In genomic region chr19:10203848-10204615, GRCm38 (mm10) we compare ENCODE assay signal across 8 mouse cellular contexts. TPM values are rescaled to one million over a fixed set of nuclear protein-coding genes. Genes with fewer than 3 reads are reported as not detected.
DNase-seq lines count a peak whose midpoint lies in the region; ATAC-seq and TF ChIP-seq lines count a peak whose summit lies in the region.

Gene Tmem258 (plus strand): TSS chr19:10204014.
Gene Fen1 (minus strand): TSS chr19:10204169.

- intact Hi-C loops in gastrocnemius, adult 2 months (cut with DNase I), result no loop called here
- intact Hi-C loops in left cerebral cortex, adult 2 months (cut with DNase I), result loop anchor here (5.0 kb wide), 1 partner anchor 162 kb away; the partner anchor contains the start of gene Fads3

- H3K9ac ChIP-seq in hindbrain, postnatal 0 days (replicated peaks; ENCODE audit: low read length), result peak within 1 kb of the TSS; percentile 71

- peak within 1 kb of the TSS; percentile 85 for H3K4me3 ChIP-seq in gastrocnemius, adult 2 months
- peak within 1 kb of the TSS; percentile 87 for H3K4me3 ChIP-seq in hindbrain, postnatal 0 days (ENCODE audit: low read length)
- peak within 1 kb of the TSS; percentile 67 for H3K4me3 ChIP-seq in left cerebral cortex, adult 2 months

- peak within 1 kb of the TSS; percentile 97 for H3K27ac ChIP-seq in gastrocnemius, adult 2 months
- H3K27ac ChIP-seq in hindbrain, postnatal 0 days, result peak within 1 kb of the TSS; percentile 88
- peak within 1 kb of the TSS; percentile 99 for H3K27ac ChIP-seq in left cerebral cortex, adult 2 months

- H3K9me3 ChIP-seq in hindbrain, postnatal 0 days (ENCODE audit: low read length), result no peaks in the 10 kb centered on the region

- H3K4me2 ChIP-seq in hindbrain, postnatal 0 days (ENCODE audit: low read depth, low read length), result peak within 1 kb of the TSS; percentile 87

- peaks cover 6% of the 10 kb centered on the region for H3K4me1 ChIP-seq in hindbrain, postnatal 0 days (ENCODE audit: insufficient read depth, low read length)

- peaks cover 13% of the 10 kb centered on the region for H3K36me3 ChIP-seq in hindbrain, postnatal 0 days (ENCODE audit: insufficient read depth, low read length)

- no peaks in the 10 kb centered on the region for H3K27me3 ChIP-seq in hindbrain, postnatal 0 days (ENCODE audit: insufficient read depth, low read length)

- DNase-seq in T-cell, adult 2 months (ENCODE audit: low spot score), result peak; percentile 88
- DNase-seq in cerebellum, postnatal 4 days (ENCODE audit: low spot score in 2 of 2), result peak; percentile 80 to 92
- DNase-seq in gastrocnemius, adult 2 months, result peak; percentile 91
- DNase-seq in hindbrain, postnatal 0 days (ENCODE audit: low spot score), result peak; percentile 92
- peak; percentile 86 to 92 for DNase-seq in left cerebral cortex, adult 2 months (ENCODE audit: extremely low spot score in 1 of 2, low spot score in 2 of 2)
- DNase-seq in right cerebral cortex, adult 2 months (ENCODE audit: low spot score in 2 of 2), result peak; percentile 94 to 95
- DNase-seq in urinary bladder, postnatal 14 days (ENCODE audit: low spot score), result peak; percentile 90

- under 1% methylated on average over 40 of the region's 40 CpGs for WGBS in hindbrain, postnatal 0 days

- TF ChIP-seq CTCF in gastrocnemius, adult 2 months (IDR thresholded peaks at IDR 0.05), result no peak
- TF ChIP-seq CTCF in hindbrain, postnatal 0 days (IDR thresholded peaks at IDR 0.05; ENCODE audit: low read depth), result no peak
- TF ChIP-seq CTCF in left cerebral cortex, adult 2 months (IDR thresholded peaks at IDR 0.05), result no peak

- peak; percentile 94 for ATAC-seq in hindbrain, postnatal 0 days
- ATAC-seq in megakaryocyte, adult 5-6 weeks (ENCODE audit: poor library complexity, severe bottlenecking), result peak; percentile 91

RNA-seq across cellular contexts. Expression of gene Tmem258, which starts in this region (rescaled TPM):
- total RNA-seq in gastrocnemius, adult 2 months (2021), result 10 to 100 TPM; 80.3 to 98.7 TPM
- total RNA-seq in hindbrain, postnatal 0 days (2014; rRNA removed), result 73.3 and 98.1 TPM in 2 replicates
- 312 and 324 TPM in 2 replicates for polyA plus RNA-seq in hindbrain, postnatal 0 days (2015; fragmentation: Nextera tagmentation; extraction: Ambion mirVana)
- total RNA-seq in left cerebral cortex, adult 2 months (2021), result 10 to 100 TPM; 55.9 to 64.2 TPM
- 182 and 197 TPM in 2 replicates for total RNA-seq in megakaryocyte, adult 5-6 weeks (2015)
- total RNA-seq in megakaryocyte, adult 5-6 weeks (2017), result 163 and 204 TPM in 2 replicates

RNA-seq across cellular contexts. Expression of gene Fen1, which starts in this region (rescaled TPM):
- total RNA-seq in gastrocnemius, adult 2 months (2021), result 1 to 10 TPM; 4.0 to 4.3 TPM
- total RNA-seq in hindbrain, postnatal 0 days (2014; rRNA removed), result 26.5 and 30.5 TPM in 2 replicates
- polyA plus RNA-seq in hindbrain, postnatal 0 days (2015; fragmentation: Nextera tagmentation; extraction: Ambion mirVana), result 28.4 and 30.2 TPM in 2 replicates
- 10 to 100 TPM; 10.5 to 11.6 TPM for total RNA-seq in left cerebral cortex, adult 2 months (2021)
- total RNA-seq in megakaryocyte, adult 5-6 weeks (2015), result 30.7 and 33.9 TPM in 2 replicates
- 60.5 and 62.9 TPM in 2 replicates for total RNA-seq in megakaryocyte, adult 5-6 weeks (2017)

Comparison
In these comparisons a context has a peak if more than half of its experiments do, and no peak if none do; other contexts are left out.
1. Peak in every context shown above with its lines: DNase-seq, ATAC-seq, H3K4me3 ChIP-seq and H3K27ac ChIP-seq.